Mouse (Mus musculus) stomach, postnatal 0 days (tissue): ENCODE data around the gene Adora3.

Experiments used
- CTCF ChIP-seq: IDR thresholded peaks from 2 replicates; pipeline ENCODE4 v1.5.1; 2016; ENCODE audit warnings: antibody characterized with exemption, low read depth, mild to moderate bottlenecking, moderate library complexity
- EP300 ChIP-seq: optimal IDR thresholded peaks from 2 replicates; pipeline ENCODE3; 2016; ENCODE audit warnings: antibody characterized with exemption

GRCm38 (mm10) chr3:105836883-105837282 lies 33.8 kb upstream of the Adora3 start:
- TF ChIP-seq CTCF (no peak), EP300 (no peak)
